Comparison of ENCODE assay signal across 9 mouse cellular contexts in genomic region chrX:36434993-36435392, GRCm38 (mm10). TPM values are rescaled to one million over a fixed set of nuclear protein-coding genes. Genes with fewer than 3 reads are reported as not detected.
DNase-seq lines count a peak whose midpoint lies in the region.
"Had no signal": no experiment of that assay in that cellular context is flagged by ENCODE, and none has a peak within 500 bp of the region (broad histone marks: within the 10 kb centered on the region; RNA-seq: fewer than 3 reads in every experiment).

No protein-coding gene starts in this region.

- intact Hi-C loops in left cerebral cortex, postnatal 10 days (cut with DNase I) = no loop called here

- DNase-seq in adrenal gland, postnatal 14 days = peak; percentile 9
- no peak for DNase-seq in adrenal gland, adult 18-20 months (ENCODE audit: low spot score in 2 of 2)
- DNase-seq in left cerebral cortex, postnatal 10 days (ENCODE audit: extremely low spot score in 1 of 2, low spot score in 2 of 2) = peak; percentile 4 to 17
- no peak for DNase-seq in left cerebral cortex, adult 8-10 months (ENCODE audit: low spot score in 2 of 2)
- DNase-seq in thymus, postnatal 14 days = peak; percentile 3
- no peak for DNase-seq in thymus, adult 18-20 months
- no peak for DNase-seq in spleen, postnatal 36 days (ENCODE audit: low spot score in 2 of 2)
- DNase-seq in heart, postnatal 4 days = no peak

RNA-seq across cellular contexts. Expression of gene Gm6268, which starts 33.9 kb away (rescaled TPM):
- not detected in 2 replicates for total RNA-seq in adrenal gland, postnatal 14 days (2021)
- not detected for total RNA-seq in adrenal gland, adult 18-20 months (2021)
- total RNA-seq in left cerebral cortex, postnatal 10 days (2021) = not detected
- total RNA-seq in left cerebral cortex, adult 8-10 months (2022) = not detected
- not detected for total RNA-seq in heart, postnatal 4 days (2021)
- total RNA-seq: adrenal gland, postnatal 4 days had no signal

RNA-seq across cellular contexts. Expression of gene Gm14569, which starts 56.6 kb away (rescaled TPM):
- not detected in 2 replicates for total RNA-seq in adrenal gland, postnatal 14 days (2021)
- total RNA-seq in adrenal gland, adult 18-20 months (2021) = under 1 TPM in 1 of 2 experiments, not detected in 1; 0.76 TPM
- under 1 TPM; 0.28 to 0.39 TPM for total RNA-seq in left cerebral cortex, postnatal 10 days (2021)
- total RNA-seq in left cerebral cortex, adult 8-10 months (2022) = under 1 TPM in 1 of 4 experiments, not detected in 3; 0.25 TPM
- not detected for total RNA-seq in heart, postnatal 4 days (2021)

Comparison
In these comparisons a context has a peak if more than half of its experiments do, and no peak if none do; other contexts are left out.
1. DNase-seq: peak in adrenal gland, postnatal 14 days (single experiment), left cerebral cortex, postnatal 10 days (2 of 2) and thymus, postnatal 14 days (single experiment); none in adrenal gland, adult 18-20 months (0 of 2), left cerebral cortex, adult 8-10 months (0 of 2), thymus, adult 18-20 months (0 of 2), spleen, postnatal 36 days (0 of 2) and heart, postnatal 4 days (single experiment).